Mouse (Mus musculus) embryonic fibroblast, embryonic 13.5 days (primary cell): ENCODE data around the gene Emsy.

Experiments used
- CTCF ChIP-seq: IDR thresholded peaks from 2 replicates; pipeline ENCODE4 v1.5.1; 2011; ENCODE audit warnings: mild to moderate bottlenecking, control low read depth, low read length, moderate library complexity, borderline replicate concordance; ENCODE audit not compliant: insufficient read depth
- POLR2A ChIP-seq: IDR thresholded peaks from 2 replicates; pipeline ENCODE4 v1.6.1; 2011; ENCODE audit warnings: low read depth, mild to moderate bottlenecking, control low read depth, low read length, moderate library complexity

- no peak for TF ChIP-seq CTCF
- TF ChIP-seq POLR2A, result no peak
Measured at GRCm38 (mm10) chr7:98694046-98694445, 37.5 kb upstream of the Emsy start.
